Mouse (Mus musculus) embryonic facial prominence, embryonic 15.5 days (tissue): ENCODE measurements at regions not wholly inside any gene's neighbourhood (a gene's known extent, or its start where the extent isn't known, plus 50 kb on each side); places are given as distances from the start of the nearest gene placed in this dataset.
"Not testable (repeated sequence)": the region's sequence is repeated elsewhere in the genome, so short reads cannot be mapped to it uniquely, and the experiment has no call there.

Experiments used
- ATAC-seq: fragments of 200-750 bp; cut with Nextera tagmentation; 2 replicates; pipeline ENCODE4 v1.8.0; 2017; ENCODE audit warnings: low read depth, moderate TSS enrichment; ENCODE audit not compliant: insufficient number of reproducible peaks, low FRiP score, low TSS enrichment
- H3K27ac ChIP-seq: fragments of 300-500 bp; sonication (generic); replicated peaks from 2 replicates; pipeline ENCODE4 v1.5.1; 2015; ENCODE audit warnings: mild to moderate bottlenecking, inconsistent platforms
- H3K27me3 ChIP-seq: fragments of 300-500 bp; sonication (generic); 2 replicates; pipeline ENCODE4 v1.6.1; 2015; ENCODE audit warnings: inconsistent platforms
- H3K36me3 ChIP-seq: fragments of 300-500 bp; sonication (generic); 2 replicates; pipeline ENCODE4 v1.6.1; 2015; ENCODE audit warnings: mild to moderate bottlenecking, inconsistent platforms
- H3K4me1 ChIP-seq: fragments of 300-500 bp; sonication (generic); 2 replicates; pipeline ENCODE4 v1.6.1; 2015; ENCODE audit warnings: inconsistent platforms
- H3K4me2 ChIP-seq: fragments of 300-500 bp; sonication (generic); replicated peaks from 2 replicates; pipeline ENCODE4 v1.6.1; 2015; ENCODE audit warnings: mild to moderate bottlenecking, inconsistent platforms
- H3K4me3 ChIP-seq: fragments of 300-500 bp; sonication (generic); replicated peaks from 2 replicates; pipeline ENCODE4 v1.5.1; 2015; ENCODE audit warnings: mild to moderate bottlenecking, inconsistent platforms
- H3K9ac ChIP-seq: fragments of 300-500 bp; sonication (generic); 2 replicates; pipeline ENCODE4 v1.6.1; 2015; ENCODE audit warnings: inconsistent platforms
- H3K9me3 ChIP-seq: fragments of 300-500 bp; sonication (generic); replicated peaks from 2 replicates; pipeline ENCODE4 v1.6.1; 2016; ENCODE audit warnings: inconsistent platforms
- WGBS: fragments of 180-500 bp; shearing (Covaris S2); methylation state at CpG from one replicate; pipeline ENCODE4 v1.1.7; 2015; 5-methylcytosine and 5-hydroxymethylcytosine counted together

GRCm38 (mm10) chr12:47162624-47163151 is 344.0 kb upstream of the Nova1 start:
- Histone ChIP-seq H3K36me3 (no peaks in the 10 kb centered on the region), H3K9ac (no peak overlapping the region), H3K4me1 (peaks cover 7% of the 10 kb centered on the region; the same call in 1 of the 2 replicates), H3K27me3 (no peaks in the 10 kb centered on the region), H3K4me3 (no peak overlapping the region), H3K4me2 (0 out of 2 replicates have a peak overlapping the region, but pooled peaks have one; percentile 17), H3K27ac (no peak overlapping the region), H3K9me3 (no peaks in the 10 kb centered on the region)
- no peak for ATAC-seq
- 10% methylated on average over 6 of the region's 6 CpGs for WGBS

DNA sequence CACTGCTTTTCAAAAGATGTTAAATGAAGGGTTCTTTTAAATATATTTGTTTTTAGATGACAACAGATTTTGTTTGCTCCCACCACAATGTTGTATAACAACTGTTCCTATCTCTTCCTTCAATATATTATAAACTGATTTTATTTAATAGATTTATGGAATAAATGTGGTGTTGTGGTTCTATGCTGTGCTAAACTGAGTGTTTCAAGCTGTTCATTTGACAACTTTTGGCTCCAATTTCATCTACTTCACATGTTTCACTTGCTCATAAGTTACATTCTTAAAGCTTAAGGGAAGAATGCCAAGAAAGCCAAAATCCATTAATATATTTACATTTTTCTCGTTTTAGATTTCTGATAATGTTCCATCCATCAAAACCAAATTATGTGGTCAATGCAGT is 341.9 kb upstream of the Nova1 start:
- peaks cover 7% of the 10 kb centered on the region; the same call in 1 of the 2 replicates for H3K4me1 ChIP-seq
- 32% methylated on average over 1 of the region's 1 CpGs for WGBS
- ATAC-seq = no peak
- no peaks in the 10 kb centered on the region for H3K36me3 ChIP-seq
- H3K4me3 ChIP-seq = no peak overlapping the region
- no peaks in the 10 kb centered on the region for H3K27me3 ChIP-seq
- no peaks in the 10 kb centered on the region for H3K9me3 ChIP-seq
- H3K4me2 ChIP-seq = no peak overlapping the region
- no peak overlapping the region for H3K27ac ChIP-seq
- no peak overlapping the region for H3K9ac ChIP-seq

DNA sequence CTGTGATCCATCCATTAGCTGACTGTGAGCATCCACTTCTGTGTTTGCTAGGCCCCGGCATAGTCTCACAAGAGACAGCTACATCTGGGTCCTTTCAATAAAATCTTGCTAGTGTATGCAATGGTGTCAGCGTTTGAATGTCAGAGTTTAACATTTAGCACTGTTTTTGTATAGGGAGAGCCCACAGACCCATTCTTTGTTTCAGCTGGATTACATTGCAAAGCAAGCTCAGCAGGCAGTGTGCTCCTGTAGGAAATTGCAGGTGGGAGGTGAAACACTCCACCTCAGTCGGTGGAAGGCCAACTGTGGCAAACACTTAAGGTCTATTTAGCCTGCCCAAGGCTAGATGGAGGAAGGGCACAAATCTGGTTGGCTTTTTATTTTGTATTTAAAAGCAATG is 337.2 kb upstream of the Nova1 start:
- H3K4me1 ChIP-seq, H3K4me3 ChIP-seq, H3K36me3 ChIP-seq, H3K9ac ChIP-seq, H3K9me3 ChIP-seq, H3K4me2 ChIP-seq, H3K27me3 ChIP-seq, ATAC-seq, H3K27ac ChIP-seq: not testable (repeated sequence)
- 33% methylated on average over 3 of the region's 3 CpGs for WGBS

DNA sequence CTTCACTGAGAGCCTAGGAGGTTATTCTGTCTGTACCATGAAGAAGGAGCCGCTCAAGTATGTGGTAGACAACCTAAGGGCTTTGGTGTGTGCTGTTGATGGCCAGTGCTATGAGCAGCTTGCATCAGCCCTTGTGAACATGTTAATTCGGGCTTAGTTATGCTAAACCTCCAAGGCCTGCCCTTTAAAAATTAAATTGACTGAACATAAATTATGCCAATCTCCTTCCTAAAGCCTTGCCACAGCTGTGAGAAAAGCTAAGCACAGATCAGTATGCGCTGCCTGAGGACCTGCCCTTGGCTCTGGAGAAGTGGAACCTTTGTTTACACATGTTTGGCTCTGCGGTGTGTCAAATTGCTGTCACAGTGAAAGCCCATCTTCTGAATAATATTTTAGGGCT is 321.9 kb upstream of the Nova1 start:
- Histone ChIP-seq H3K27ac (no peak overlapping the region), H3K4me2 (no peak overlapping the region), H3K9ac (no peak overlapping the region), H3K4me1 (no peaks in the 10 kb centered on the region), H3K4me3 (no peak overlapping the region), H3K27me3 (no peaks in the 10 kb centered on the region), H3K36me3 (no peaks in the 10 kb centered on the region), H3K9me3 (no peaks in the 10 kb centered on the region)
- WGBS = 58% methylated on average over 4 of the region's 4 CpGs
- ATAC-seq = no peak

DNA sequence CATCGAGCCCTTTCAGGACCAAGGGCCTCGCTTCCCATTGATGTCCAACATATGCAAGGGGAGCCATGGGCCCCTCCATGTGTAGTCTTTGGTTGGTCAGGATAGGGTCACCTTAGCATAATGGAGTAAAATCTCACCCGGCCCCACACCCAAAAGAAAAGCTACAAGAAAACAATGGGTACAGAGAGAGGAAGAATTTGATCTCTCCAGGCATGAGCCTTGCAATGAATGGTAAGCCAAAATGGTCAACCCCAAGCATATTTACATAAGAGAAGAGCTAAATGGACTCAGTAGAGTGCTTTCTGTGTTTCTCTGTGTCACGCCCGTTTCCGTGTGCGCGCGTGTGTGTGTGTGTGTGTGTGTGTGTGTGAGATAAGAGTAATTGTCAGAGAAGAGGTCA is 311.1 kb upstream of the Nova1 start:
- WGBS = 91% methylated on average over 9 of the region's 9 CpGs
- ATAC-seq = no peak
- no peak overlapping the region for H3K9ac ChIP-seq

DNA sequence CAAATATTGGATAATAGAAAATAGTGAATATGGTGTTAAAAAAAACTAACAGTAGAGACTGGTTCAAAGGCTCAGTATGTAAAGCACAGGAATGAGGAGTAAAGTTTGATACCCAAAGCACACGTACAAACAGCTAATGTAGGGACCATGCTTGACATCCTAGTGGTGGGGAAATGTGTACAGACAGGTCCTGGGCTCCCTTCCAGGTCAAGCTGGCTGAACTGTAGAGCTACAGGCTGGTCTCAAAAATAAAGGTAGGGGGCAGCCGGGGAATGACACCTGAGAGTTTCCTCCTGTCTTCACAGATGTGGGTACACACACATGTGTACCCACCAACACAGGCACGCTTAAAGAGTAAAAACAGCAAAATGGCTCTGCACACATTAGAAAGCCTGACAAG is 309.9 kb upstream of the Nova1 start:
- no peak overlapping the region for H3K4me2 ChIP-seq
- ATAC-seq = no peak
- WGBS = 73% methylated on average over 3 of the region's 3 CpGs
- no peaks in the 10 kb centered on the region for H3K36me3 ChIP-seq
- H3K9me3 ChIP-seq = no peaks in the 10 kb centered on the region
- no peak overlapping the region for H3K27ac ChIP-seq
- no peaks in the 10 kb centered on the region for H3K4me1 ChIP-seq
- no peak overlapping the region for H3K9ac ChIP-seq
- H3K27me3 ChIP-seq = no peaks in the 10 kb centered on the region
- H3K4me3 ChIP-seq = no peak overlapping the region

More for the DNA sequence above, 311.1 kb upstream of the Nova1 start:
- Histone ChIP-seq H3K9me3 (no peaks in the 10 kb centered on the region), H3K36me3 (no peaks in the 10 kb centered on the region), H3K27ac (no peak overlapping the region), H3K4me1 (no peaks in the 10 kb centered on the region), H3K4me2 (no peak overlapping the region), H3K4me3 (no peak overlapping the region), H3K27me3 (no peaks in the 10 kb centered on the region)

- Histone ChIP-seq H3K9ac (no peak overlapping the region), H3K27ac (no peak overlapping the region), H3K4me2 (no peak overlapping the region), H3K4me3 (no peak overlapping the region), H3K27me3 (no peaks in the 10 kb centered on the region), H3K36me3 (no peaks in the 10 kb centered on the region), H3K9me3 (no peaks in the 10 kb centered on the region), H3K4me1 (no peaks in the 10 kb centered on the region)
- no peak for ATAC-seq
- 78% methylated on average over 3 of the region's 3 CpGs for WGBS
Observed at GRCm38 (mm10) chr12:47121426-47121825, 302.7 kb upstream of the Nova1 start.

DNA sequence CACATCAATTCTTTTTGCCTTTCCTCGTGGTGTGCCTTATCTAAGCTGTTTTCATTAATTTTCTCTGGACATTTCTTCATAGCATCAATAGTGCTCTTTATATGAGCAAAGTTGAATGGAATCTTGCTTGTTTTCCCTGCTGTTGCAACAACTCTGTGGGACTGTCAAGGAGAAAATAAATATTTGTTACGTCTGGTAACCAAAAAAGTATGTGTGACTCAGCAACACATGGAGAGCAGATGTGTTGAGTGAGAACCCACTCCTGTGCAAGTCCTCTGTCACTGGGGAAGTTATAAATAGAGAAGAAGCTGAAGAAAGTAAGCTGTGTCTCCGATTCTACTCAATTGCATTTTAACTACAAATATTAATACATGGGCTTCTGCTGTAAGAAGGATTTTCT is 298.8 kb upstream of the Nova1 start:
- Histone ChIP-seq H3K36me3 (no peaks in the 10 kb centered on the region), H3K9me3 (no peaks in the 10 kb centered on the region), H3K27ac (no peak overlapping the region), H3K4me3 (no peak overlapping the region), H3K9ac (no peak overlapping the region), H3K4me2 (no peak overlapping the region), H3K27me3 (no peaks in the 10 kb centered on the region), H3K4me1 (no peaks in the 10 kb centered on the region)
- WGBS = 29% methylated on average over 3 of the region's 3 CpGs
- no peak for ATAC-seq

DNA sequence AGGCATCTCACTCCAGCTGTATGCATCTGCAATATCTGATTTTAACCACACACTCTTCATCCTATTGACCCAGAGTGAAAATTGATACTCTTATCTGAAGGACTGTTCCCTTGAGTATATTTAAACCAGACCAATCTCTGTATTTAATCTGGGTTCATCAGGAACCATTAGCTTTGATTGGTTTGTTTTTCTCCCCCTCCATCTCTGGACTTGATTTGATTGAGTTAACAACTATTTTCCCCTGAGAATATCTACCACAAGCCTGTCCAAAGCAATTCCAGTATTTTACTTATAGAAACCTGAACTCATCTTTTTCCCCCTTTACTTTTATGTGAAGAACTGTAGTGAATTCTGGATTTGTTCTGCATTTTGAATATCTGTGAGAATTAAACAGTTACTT is 270.5 kb upstream of the Nova1 start:
- Histone ChIP-seq H3K4me1 (no peaks in the 10 kb centered on the region), H3K27ac (no peak overlapping the region), H3K36me3 (no peaks in the 10 kb centered on the region), H3K4me3 (no peak overlapping the region), H3K9me3 (no peaks in the 10 kb centered on the region), H3K4me2 (no peak overlapping the region), H3K9ac (no peak overlapping the region), H3K27me3 (no peaks in the 10 kb centered on the region)
- ATAC-seq = no peak

DNA sequence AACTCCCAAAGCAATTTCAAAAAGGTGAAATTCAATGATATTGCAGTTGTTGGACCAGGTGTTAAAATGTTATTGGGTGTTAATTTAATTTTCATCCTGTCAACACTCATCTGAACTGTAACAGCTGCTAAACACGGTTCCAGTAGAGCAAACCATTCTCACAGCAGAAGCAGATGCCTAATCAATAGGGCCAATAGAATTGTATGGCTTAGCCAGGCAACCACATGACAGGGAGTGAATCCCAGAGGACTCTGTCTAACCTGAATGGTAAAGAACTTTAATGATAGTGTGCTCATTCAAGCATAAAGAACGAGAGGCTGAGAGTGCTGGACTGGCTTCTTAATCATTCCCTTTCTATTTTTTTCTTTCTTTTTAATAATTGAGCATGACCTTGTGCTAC is 256.2 kb upstream of the Nova1 start:
- Histone ChIP-seq H3K9me3 (no peaks in the 10 kb centered on the region), H3K9ac (no peak overlapping the region), H3K27me3 (no peaks in the 10 kb centered on the region), H3K4me1 (no peaks in the 10 kb centered on the region), H3K27ac (no peak overlapping the region), H3K36me3 (no peaks in the 10 kb centered on the region), H3K4me2 (no peak overlapping the region), H3K4me3 (no peak overlapping the region)
- 72% methylated on average over 2 of the region's 2 CpGs for WGBS
- ATAC-seq = no peak

DNA sequence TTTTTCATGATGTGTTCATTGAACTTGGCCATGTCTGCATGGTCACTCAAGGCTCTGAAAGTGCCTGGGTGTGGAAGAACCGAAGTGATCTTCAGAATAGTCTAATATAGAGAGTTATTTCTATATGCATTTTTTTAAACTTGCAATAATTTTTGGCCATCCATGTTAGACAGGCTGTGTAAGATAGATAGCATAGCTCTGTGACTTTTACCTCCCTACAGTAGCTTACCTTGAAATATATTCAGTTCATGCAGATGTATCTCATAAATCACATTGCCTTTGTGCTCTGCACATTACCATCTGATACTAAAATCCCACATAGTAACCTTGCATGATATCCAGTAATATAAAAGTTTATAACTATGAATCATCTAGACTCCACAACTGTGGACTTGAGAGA is 233.7 kb upstream of the Nova1 start:
- Histone ChIP-seq H3K27ac (no peak overlapping the region), H3K4me3 (no peak overlapping the region), H3K27me3 (no peaks in the 10 kb centered on the region), H3K9ac (no peak overlapping the region), H3K4me1 (no peaks in the 10 kb centered on the region), H3K9me3 (no peaks in the 10 kb centered on the region), H3K4me2 (no peak overlapping the region), H3K36me3 (no peaks in the 10 kb centered on the region)
- ATAC-seq = no peak
- 83% methylated on average over 1 of the region's 1 CpGs for WGBS

- 73% methylated on average over 6 of the region's 6 CpGs for WGBS
- Histone ChIP-seq H3K9me3 (no peaks in the 10 kb centered on the region), H3K4me1 (no peaks in the 10 kb centered on the region), H3K27me3 (no peaks in the 10 kb centered on the region), H3K9ac (no peak overlapping the region), H3K27ac (no peak overlapping the region), H3K36me3 (no peaks in the 10 kb centered on the region), H3K4me2 (no peak overlapping the region), H3K4me3 (no peak overlapping the region)
- ATAC-seq = no peak
Observed at GRCm38 (mm10) chr12:47020810-47021348, 202.2 kb upstream of the Nova1 start.
